Mouse (Mus musculus) liver, adult 10 weeks (tissue): Measurements from ENCODE around the gene Cldn2. TPM values are rescaled to one million over a fixed set of nuclear protein-coding genes. Genes with fewer than 3 reads are reported as not detected.

Experiments
- polyA plus RNA-seq: library from polyadenylated mRNA; stranded (reverse); fragments of 350-450 nt; fragmentation: Illumina TruSeq; extraction: RNeasy Lipid Tissue Mini Kit (QIAGEN cat#74804); gene quantifications from one replicate; pipeline ENCODE4 v1.2.3, GENCODE M21; 2014; ENCODE audit warnings: low read depth, low replicate concordance

Gene Cldn2
- 77.7 TPM for polyA plus RNA-seq

GRCm38 (mm10) chrX:139800406-139800878 lies at the start of gene Cldn2:
Cldn2 (plus strand) TSS chrX:139800828.

GRCm38 (mm10) chrX:139782278-139783044 lies 18.2 kb upstream of the Cldn2 start, which contains the start of gene Ripply1:
Ripply1 (minus strand) TSS chrX:139782353.

Other genes starting within 250 kb of the Cldn2 start
- 215 TPM for gene Rnf128, start 237.5 kb upstream of the Cldn2 start, polyA plus RNA-seq
- gene Tbc1d8b, start 115.8 kb upstream of the Cldn2 start, polyA plus RNA-seq, result 20.7 TPM
- not detected for gene Gm15013, start 86.3 kb upstream of the Cldn2 start, polyA plus RNA-seq
- gene Ripply1, start 18.5 kb upstream of the Cldn2 start, polyA plus RNA-seq, result 1.1 TPM
- 4.5 TPM for gene Morc4, start 70.8 kb downstream of the Cldn2 start, polyA plus RNA-seq
- gene Rbm41, start 197.8 kb downstream of the Cldn2 start, polyA plus RNA-seq, result 5.1 TPM